Mouse (Mus musculus): ENCODE measurements at regions not wholly inside any gene's neighbourhood (a gene's known extent, or its start where the extent isn't known, plus 50 kb on each side); places are given as distances from the start of the nearest gene placed in this dataset.

- Histone ChIP-seq H3K9ac (ENCODE audit: low read length) (no peak overlapping the region), H3K27me3 (ENCODE audit: control insufficient read depth, insufficient read depth, low read length) (no peaks in the 10 kb centered on the region), H3K36me3 (ENCODE audit: control insufficient read depth, insufficient read depth, low read length) (no peaks in the 10 kb centered on the region), H3K4me2 (replicated peaks; ENCODE audit: low read depth) (no peak overlapping the region), H3K27ac (replicated peaks) (no peak overlapping the region), H3K4me3 (ENCODE audit: low read depth, low read length) (no peak overlapping the region), H3K4me1 (replicated peaks; ENCODE audit: control insufficient read depth, insufficient read depth) (no peaks in the 10 kb centered on the region), H3K9me3 (ENCODE audit: control insufficient read depth, low read length) (no peaks in the 10 kb centered on the region)
- no peak for DNase-seq (ENCODE audit: low spot score)
- no peak for TF ChIP-seq EP300 (optimal IDR thresholded peaks at IDR 0.05)
- TF ChIP-seq CTCF (IDR thresholded peaks at IDR 0.05; ENCODE audit: low read depth), result no peak
- ATAC-seq (ENCODE audit: low FRiP score, low TSS enrichment), result no peak
- WGBS, result 85% methylated on average over 3 of the region's 3 CpGs
Measured at GRCm38 (mm10) chr9:115799330-115799729, 109.9 kb upstream of the Gadl1 start.

GRCm38 (mm10) chr9:115800624-115801023 is 108.6 kb upstream of the Gadl1 start:
- H3K36me3 ChIP-seq (ENCODE audit: control insufficient read depth, insufficient read depth, low read length), result no peaks in the 10 kb centered on the region
- no peak overlapping the region for H3K9ac ChIP-seq (ENCODE audit: low read length)
- no peak overlapping the region for H3K4me3 ChIP-seq (ENCODE audit: low read depth, low read length)
- H3K9me3 ChIP-seq (ENCODE audit: control insufficient read depth, low read length), result no peaks in the 10 kb centered on the region
- TF ChIP-seq CTCF (IDR thresholded peaks at IDR 0.05; ENCODE audit: low read depth) (no peak), EP300 (optimal IDR thresholded peaks at IDR 0.05) (no peak)
- H3K4me2 ChIP-seq (replicated peaks; ENCODE audit: low read depth), result no peak overlapping the region
- no peak for DNase-seq (ENCODE audit: low spot score)
- H3K27me3 ChIP-seq (ENCODE audit: control insufficient read depth, insufficient read depth, low read length), result no peaks in the 10 kb centered on the region
- no peak overlapping the region for H3K27ac ChIP-seq (replicated peaks)
- 56% methylated on average over 6 of the region's 6 CpGs for WGBS
- no peaks in the 10 kb centered on the region for H3K4me1 ChIP-seq (replicated peaks; ENCODE audit: control insufficient read depth, insufficient read depth)
- ATAC-seq (ENCODE audit: low FRiP score, low TSS enrichment), result no peak

- H3K4me2 ChIP-seq (replicated peaks; ENCODE audit: low read depth), result no peak overlapping the region
- no peak for TF ChIP-seq CTCF (IDR thresholded peaks at IDR 0.05; ENCODE audit: low read depth)
- H3K9me3 ChIP-seq (ENCODE audit: control insufficient read depth, low read length), result no peaks in the 10 kb centered on the region
- H3K4me1 ChIP-seq (replicated peaks; ENCODE audit: control insufficient read depth, insufficient read depth), result no peaks in the 10 kb centered on the region
- DNase-seq (ENCODE audit: low spot score) (no peak), ATAC-seq (ENCODE audit: low FRiP score, low TSS enrichment) (no peak)
- H3K27ac ChIP-seq (replicated peaks), result no peak overlapping the region
- H3K36me3 ChIP-seq (ENCODE audit: control insufficient read depth, insufficient read depth, low read length), result no peaks in the 10 kb centered on the region
- H3K4me3 ChIP-seq (ENCODE audit: low read depth, low read length), result no peak overlapping the region
- WGBS, result 88% methylated on average over 3 of the region's 3 CpGs
- H3K9ac ChIP-seq (ENCODE audit: low read length), result no peak overlapping the region
- no peaks in the 10 kb centered on the region for H3K27me3 ChIP-seq (ENCODE audit: control insufficient read depth, insufficient read depth, low read length)
Measured at GRCm38 (mm10) chr9:115803071-115803470, 106.2 kb upstream of the Gadl1 start.

GRCm38 (mm10) chr9:115805224-115805623 is 104.0 kb upstream of the Gadl1 start:
- 50% methylated on average over 4 of the region's 4 CpGs for WGBS
- Histone ChIP-seq H3K9ac (ENCODE audit: low read length) (no peak overlapping the region), H3K27ac (replicated peaks) (no peak overlapping the region), H3K27me3 (ENCODE audit: control insufficient read depth, insufficient read depth, low read length) (no peaks in the 10 kb centered on the region), H3K9me3 (ENCODE audit: control insufficient read depth, low read length) (no peaks in the 10 kb centered on the region), H3K36me3 (ENCODE audit: control insufficient read depth, insufficient read depth, low read length) (no peaks in the 10 kb centered on the region), H3K4me2 (replicated peaks; ENCODE audit: low read depth) (no peak overlapping the region), H3K4me3 (ENCODE audit: low read depth, low read length) (no peak overlapping the region), H3K4me1 (replicated peaks; ENCODE audit: control insufficient read depth, insufficient read depth) (no peaks in the 10 kb centered on the region)
- ATAC-seq (ENCODE audit: low FRiP score, low TSS enrichment), result no peak
- no peak for TF ChIP-seq EP300 (optimal IDR thresholded peaks at IDR 0.05)
- TF ChIP-seq CTCF (IDR thresholded peaks at IDR 0.05; ENCODE audit: low read depth), result no peak
- DNase-seq (ENCODE audit: low spot score), result no peak

GRCm38 (mm10) chr9:115806018-115806702 is 103.1 kb upstream of the Gadl1 start:
- H3K36me3 ChIP-seq (ENCODE audit: control insufficient read depth, insufficient read depth, low read length), result no peaks in the 10 kb centered on the region
- no peak overlapping the region for H3K4me3 ChIP-seq (ENCODE audit: low read depth, low read length)
- H3K9me3 ChIP-seq (ENCODE audit: control insufficient read depth, low read length), result no peaks in the 10 kb centered on the region
- H3K4me2 ChIP-seq (replicated peaks; ENCODE audit: low read depth), result no peak overlapping the region
- TF ChIP-seq EP300 (optimal IDR thresholded peaks at IDR 0.05) (no peak), CTCF (IDR thresholded peaks at IDR 0.05; ENCODE audit: low read depth) (no peak)
- H3K9ac ChIP-seq (ENCODE audit: low read length), result no peak overlapping the region
- ATAC-seq (ENCODE audit: low FRiP score, low TSS enrichment), result no peak
- no peaks in the 10 kb centered on the region for H3K27me3 ChIP-seq (ENCODE audit: control insufficient read depth, insufficient read depth, low read length)
- WGBS, result 54% methylated on average over 10 of the region's 10 CpGs
- H3K4me1 ChIP-seq (replicated peaks; ENCODE audit: control insufficient read depth, insufficient read depth), result no peaks in the 10 kb centered on the region
- DNase-seq (ENCODE audit: low spot score), result no peak
- no peak overlapping the region for H3K27ac ChIP-seq (replicated peaks)

- H3K27me3 ChIP-seq (ENCODE audit: control insufficient read depth, insufficient read depth, low read length), result no peaks in the 10 kb centered on the region
- H3K9me3 ChIP-seq (ENCODE audit: control insufficient read depth, low read length), result no peaks in the 10 kb centered on the region
- no peak overlapping the region for H3K27ac ChIP-seq (replicated peaks)
- no peak overlapping the region for H3K4me3 ChIP-seq (ENCODE audit: low read depth, low read length)
- H3K4me2 ChIP-seq (replicated peaks; ENCODE audit: low read depth), result no peak overlapping the region
- WGBS, result 50% methylated on average over 5 of the region's 5 CpGs
- no peak for DNase-seq (ENCODE audit: low spot score)
- no peak overlapping the region for H3K9ac ChIP-seq (ENCODE audit: low read length)
- no peak for ATAC-seq (ENCODE audit: low FRiP score, low TSS enrichment)
- H3K36me3 ChIP-seq (ENCODE audit: control insufficient read depth, insufficient read depth, low read length), result no peaks in the 10 kb centered on the region
- TF ChIP-seq EP300 (optimal IDR thresholded peaks at IDR 0.05), result no peak
- TF ChIP-seq CTCF (IDR thresholded peaks at IDR 0.05; ENCODE audit: low read depth), result no peak
- no peaks in the 10 kb centered on the region for H3K4me1 ChIP-seq (replicated peaks; ENCODE audit: control insufficient read depth, insufficient read depth)
Measured at GRCm38 (mm10) chr9:115840186-115840585, 69.1 kb upstream of the Gadl1 start.

Data from stomach, postnatal 0 days (tissue).